Mouse (Mus musculus): ENCODE results near the gene Dnah11. TPM values are rescaled to one million over a fixed set of nuclear protein-coding genes. Genes with fewer than 3 reads are reported as not detected.

Gene Dnah11
- polyA plus RNA-seq, 1 experiment from 2014 or later: 0.17 TPM

- H3K4me3 ChIP-seq (ENCODE audit: low read depth, low read length): no peak overlapping the region
- no peak overlapping the region for H3K9ac ChIP-seq (ENCODE audit: low read depth, low read length)
- H3K27me3 ChIP-seq (ENCODE audit: control insufficient read depth, insufficient read depth, low read depth, low read length): no peaks in the 10 kb centered on the region
- 51% methylated on average over 2 of the region's 2 CpGs for WGBS (ENCODE audit: insufficient replicate concordance)
- no peak for ATAC-seq (ENCODE audit: low read depth)
- H3K27ac ChIP-seq (ENCODE audit: low read length): no peak overlapping the region
- H3K36me3 ChIP-seq (ENCODE audit: control insufficient read depth, insufficient read depth): no peaks in the 10 kb centered on the region
- H3K4me1 ChIP-seq (ENCODE audit: control insufficient read depth, low read depth, low read length): no peaks in the 10 kb centered on the region
- H3K9me3 ChIP-seq (replicated peaks; ENCODE audit: control insufficient read depth, low read length): no peaks in the 10 kb centered on the region
- no peak overlapping the region for H3K4me2 ChIP-seq (ENCODE audit: low read depth, low read length)
Observed at GRCm38 (mm10) chr12:117834652-117835051, 364.2 kb downstream of the Dnah11 start.

DNA sequence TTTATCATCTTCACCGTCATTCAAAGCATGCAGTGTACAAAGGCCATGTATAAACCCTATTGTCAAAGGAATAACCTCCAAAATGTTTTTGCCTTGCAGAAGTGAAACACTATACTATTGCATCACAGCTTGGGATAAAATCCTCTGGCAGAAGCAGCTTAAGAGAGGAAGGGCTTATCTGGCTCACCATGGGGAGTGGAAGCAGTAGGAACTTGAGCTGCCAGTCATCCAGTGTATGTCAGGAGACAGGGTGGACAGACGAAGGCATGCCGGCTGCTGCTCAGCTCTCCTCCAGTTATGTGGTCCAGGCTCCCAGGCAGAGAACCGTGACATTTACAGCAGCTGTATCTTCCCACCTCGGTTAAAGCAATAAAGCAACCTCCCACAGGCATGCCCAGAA is 366.7 kb downstream of the Dnah11 start:
- ATAC-seq (ENCODE audit: low read depth): no peak
- WGBS (ENCODE audit: insufficient replicate concordance): 34% methylated on average over 5 of the region's 5 CpGs
- no peak overlapping the region for H3K4me2 ChIP-seq (ENCODE audit: low read depth, low read length)
- H3K27ac ChIP-seq (ENCODE audit: low read length): no peak overlapping the region
- no peak overlapping the region for H3K4me3 ChIP-seq (ENCODE audit: low read depth, low read length)
- H3K36me3 ChIP-seq (ENCODE audit: control insufficient read depth, insufficient read depth): no peaks in the 10 kb centered on the region
- no peaks in the 10 kb centered on the region for H3K4me1 ChIP-seq (ENCODE audit: control insufficient read depth, low read depth, low read length)
- no peaks in the 10 kb centered on the region for H3K9me3 ChIP-seq (replicated peaks; ENCODE audit: control insufficient read depth, low read length)
- no peak overlapping the region for H3K9ac ChIP-seq (ENCODE audit: low read depth, low read length)
- no peaks in the 10 kb centered on the region for H3K27me3 ChIP-seq (ENCODE audit: control insufficient read depth, insufficient read depth, low read depth, low read length)

GRCm38 (mm10) chr12:117831351-117831961 is 367.4 kb downstream of the Dnah11 start:
- Histone ChIP-seq H3K36me3 (ENCODE audit: control insufficient read depth, insufficient read depth) (no peaks in the 10 kb centered on the region), H3K4me1 (ENCODE audit: control insufficient read depth, low read depth, low read length) (no peaks in the 10 kb centered on the region), H3K27me3 (ENCODE audit: control insufficient read depth, insufficient read depth, low read depth, low read length) (no peaks in the 10 kb centered on the region), H3K4me3 (ENCODE audit: low read depth, low read length) (no peak overlapping the region), H3K9me3 (replicated peaks; ENCODE audit: control insufficient read depth, low read length) (no peaks in the 10 kb centered on the region), H3K27ac (ENCODE audit: low read length) (no peak overlapping the region), H3K4me2 (ENCODE audit: low read depth, low read length) (no peak overlapping the region), H3K9ac (ENCODE audit: low read depth, low read length) (no peak overlapping the region)
- no peak for ATAC-seq (ENCODE audit: low read depth)
- WGBS (ENCODE audit: insufficient replicate concordance): 45% methylated on average over 8 of the region's 8 CpGs

DNA sequence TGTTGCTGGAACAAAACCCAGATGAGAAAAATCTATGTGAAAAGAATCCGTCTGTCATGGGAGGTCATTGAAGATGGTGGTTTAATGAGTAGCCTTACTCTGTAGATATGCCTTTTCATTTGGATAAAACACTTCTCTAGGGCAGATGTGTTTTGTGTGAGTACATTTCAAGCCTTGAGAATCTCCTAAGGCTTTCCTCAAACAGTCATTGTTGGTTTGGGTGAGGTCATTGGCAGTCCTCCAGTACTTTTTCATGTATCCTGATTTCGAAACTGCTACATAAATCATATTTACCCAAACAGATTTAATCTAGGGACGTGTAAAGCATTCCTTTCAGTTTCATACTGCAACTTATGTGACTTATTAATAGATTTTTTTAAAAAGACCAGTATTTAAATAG is 370.5 kb downstream of the Dnah11 start:
- Histone ChIP-seq H3K9ac (ENCODE audit: low read depth, low read length) (no peak overlapping the region), H3K27ac (ENCODE audit: low read length) (no peak overlapping the region), H3K4me2 (ENCODE audit: low read depth, low read length) (no peak overlapping the region), H3K36me3 (ENCODE audit: control insufficient read depth, insufficient read depth) (no peaks in the 10 kb centered on the region), H3K27me3 (ENCODE audit: control insufficient read depth, insufficient read depth, low read depth, low read length) (no peaks in the 10 kb centered on the region), H3K9me3 (replicated peaks; ENCODE audit: control insufficient read depth, low read length) (no peaks in the 10 kb centered on the region), H3K4me1 (ENCODE audit: control insufficient read depth, low read depth, low read length) (no peaks in the 10 kb centered on the region), H3K4me3 (ENCODE audit: low read depth, low read length) (no peak overlapping the region)
- ATAC-seq (ENCODE audit: low read depth): no peak
- WGBS (ENCODE audit: insufficient replicate concordance): 44% methylated on average over 3 of the region's 3 CpGs

Other genes starting within 250 kb of the Dnah11 start
- gene Sp4, start 102.4 kb upstream of the Dnah11 start, polyA plus RNA-seq (2015; fragmentation: Nextera tagmentation; extraction: Ambion mirVana): 5.7 and 6.0 TPM in 2 replicates